Mouse (Mus musculus) 416B (cell line): ENCODE results near the gene Cdca5.

Source experiments
- DNase-seq: peaks from one replicate; pipeline ENCODE4 v3.0.0; 2011; ENCODE audit warnings: low read depth

Cdca5 gene

GRCm38 (mm10) chr19:6084478-6085248 lies at the start of gene Cdca5, which contains the start of gene Zfpl1:
TSS of gene Cdca5 (plus strand) at chr19:6084983.
TSS of gene Zfpl1 (minus strand) at chr19:6084956.
- DNase-seq: peak; percentile 99

GRCm38 (mm10) chr19:6035966-6036585 lies 48.7 kb upstream of the Cdca5 start:
- DNase-seq: no peak

- DNase-seq: no peak
Measured at GRCm38 (mm10) chr19:6037695-6038094, 47.1 kb upstream of the Cdca5 start.

- DNase-seq: no peak
Measured at GRCm38 (mm10) chr19:6038326-6038725, 46.5 kb upstream of the Cdca5 start.

GRCm38 (mm10) chr19:6040002-6040401 lies 44.8 kb upstream of the Cdca5 start:
- DNase-seq: peak; percentile 44

GRCm38 (mm10) chr19:6042293-6042692 lies 42.5 kb upstream of the Cdca5 start:
- DNase-seq: no peak

- peak; percentile 86 for DNase-seq
Measured at GRCm38 (mm10) chr19:6044102-6044501, 40.7 kb upstream of the Cdca5 start.

GRCm38 (mm10) chr19:6045366-6046293 lies 39.2 kb upstream of the Cdca5 start:
- DNase-seq: peak; percentile 85

GRCm38 (mm10) chr19:6046294-6047153 lies 38.3 kb upstream of the Cdca5 start, which contains the start of gene Syvn1:
TSS of gene Syvn1 (plus strand) at chr19:6046576.
- peak; percentile 98 for DNase-seq

- no peak for DNase-seq
Measured at GRCm38 (mm10) chr19:6047154-6047898, 37.5 kb upstream of the Cdca5 start.

GRCm38 (mm10) chr19:6047899-6048166 lies 37.0 kb upstream of the Cdca5 start:
- no peak for DNase-seq

- no peak for DNase-seq
Measured at GRCm38 (mm10) chr19:6048681-6049410, 35.9 kb upstream of the Cdca5 start.

- no peak for DNase-seq
Measured at GRCm38 (mm10) chr19:6052516-6052915, 32.3 kb upstream of the Cdca5 start.

GRCm38 (mm10) chr19:6054296-6054695 lies 30.5 kb upstream of the Cdca5 start:
- peak; percentile 44 for DNase-seq

GRCm38 (mm10) chr19:6056696-6057095 lies 28.1 kb upstream of the Cdca5 start:
- DNase-seq: no peak

- peak; percentile 98 for DNase-seq
Measured at GRCm38 (mm10) chr19:6057313-6058096, 27.3 kb upstream of the Cdca5 start, which contains the start of the genes Mrpl49 and Fau. TSS of gene Mrpl49 (minus strand) at chr19:6057785. TSS of gene Fau (plus strand) at chr19:6057844.

- peak; percentile 29 for DNase-seq
Measured at GRCm38 (mm10) chr19:6058513-6058912, 26.3 kb upstream of the Cdca5 start.

- no peak for DNase-seq
Measured at GRCm38 (mm10) chr19:6058966-6059365, 25.8 kb upstream of the Cdca5 start.

- peak; percentile 95 for DNase-seq
Measured at GRCm38 (mm10) chr19:6061021-6061533, 23.7 kb upstream of the Cdca5 start, which contains the start of gene Znhit2. TSS of gene Znhit2 (plus strand) at chr19:6061192.
